Mouse (Mus musculus) small intestine, adult 2 months (tissue): ENCODE measurements around the gene Lenep.
A peak's percentile ranks its signal among the peaks of the same experiment; 100 is the strongest.

ENCODE experiments used
- CTCF ChIP-seq: fragments of 200-500 bp; IDR thresholded peaks from 2 replicates; pipeline ENCODE4 v1.5.1; 2012; ENCODE audit warnings: low read depth, mild to moderate bottlenecking, control low read depth, inconsistent platforms, low read length, moderate library complexity, mixed read lengths; ENCODE audit not compliant: insufficient replicate concordance, insufficient read length; ENCODE audit errors: extremely low read depth
- POLR2A ChIP-seq: fragments of 200-500 bp; IDR thresholded peaks from 2 replicates; pipeline ENCODE4 v1.6.1; 2012; ENCODE audit warnings: low read depth, mild to moderate bottlenecking, control low read depth, inconsistent platforms, low read length, moderate library complexity

GRCm38 (mm10) chr3:89421002-89421774 lies 18.6 kb upstream of the Lenep start:
- TF ChIP-seq CTCF: no peak
- TF ChIP-seq POLR2A: peak; percentile 45; the same call in 1 of the 2 replicates
